Mouse (Mus musculus) neural tube, embryonic 15.5 days (tissue): ENCODE measurements at regions not wholly inside any gene's neighbourhood (a gene's known extent, or its start where the extent isn't known, plus 50 kb on each side); places are given as distances from the start of the nearest gene placed in this dataset.

Experiments
- ATAC-seq: fragments of 200-750 bp; cut with Nextera tagmentation; 2 replicates; pipeline ENCODE4 v1.8.0; 2017; ENCODE audit warnings: mild to moderate bottlenecking, moderate TSS enrichment, moderate library complexity; ENCODE audit not compliant: low FRiP score
- H3K27ac ChIP-seq: fragments of 300-500 bp; sonication (generic); replicated peaks from 2 replicates; pipeline ENCODE4 v1.5.1; 2015; ENCODE audit warnings: mild to moderate bottlenecking, inconsistent platforms
- H3K27me3 ChIP-seq: fragments of 300-500 bp; sonication (generic); replicated peaks from 2 replicates; pipeline ENCODE4 v1.6.1; 2015; ENCODE audit warnings: inconsistent platforms
- H3K36me3 ChIP-seq: fragments of 300-500 bp; sonication (generic); 2 replicates; pipeline ENCODE4 v1.6.1; 2015; ENCODE audit warnings: inconsistent platforms
- H3K4me1 ChIP-seq: fragments of 300-500 bp; sonication (generic); 2 replicates; pipeline ENCODE4 v1.6.1; 2015; ENCODE audit warnings: inconsistent platforms
- H3K4me2 ChIP-seq: fragments of 300-500 bp; sonication (generic); 2 replicates; pipeline ENCODE4 v1.6.1; 2015; ENCODE audit warnings: inconsistent platforms, mild to moderate bottlenecking, moderate library complexity
- H3K4me3 ChIP-seq: fragments of 300-500 bp; sonication (generic); replicated peaks from 2 replicates; pipeline ENCODE4 v1.5.1; 2015; ENCODE audit warnings: mild to moderate bottlenecking, inconsistent platforms
- H3K9ac ChIP-seq: fragments of 300-500 bp; sonication (generic); replicated peaks from 2 replicates; pipeline ENCODE4 v1.6.1; 2015; ENCODE audit warnings: mild to moderate bottlenecking, inconsistent platforms
- H3K9me3 ChIP-seq: fragments of 300-500 bp; sonication (generic); replicated peaks from 2 replicates; pipeline ENCODE4 v1.6.1; 2016; ENCODE audit warnings: inconsistent platforms
- WGBS: fragments of 180-500 bp; shearing (Covaris S2); methylation state at CpG from one replicate; pipeline ENCODE4 v1.1.7; 2015; ENCODE audit warnings: mixed read lengths; 5-methylcytosine and 5-hydroxymethylcytosine counted together

DNA sequence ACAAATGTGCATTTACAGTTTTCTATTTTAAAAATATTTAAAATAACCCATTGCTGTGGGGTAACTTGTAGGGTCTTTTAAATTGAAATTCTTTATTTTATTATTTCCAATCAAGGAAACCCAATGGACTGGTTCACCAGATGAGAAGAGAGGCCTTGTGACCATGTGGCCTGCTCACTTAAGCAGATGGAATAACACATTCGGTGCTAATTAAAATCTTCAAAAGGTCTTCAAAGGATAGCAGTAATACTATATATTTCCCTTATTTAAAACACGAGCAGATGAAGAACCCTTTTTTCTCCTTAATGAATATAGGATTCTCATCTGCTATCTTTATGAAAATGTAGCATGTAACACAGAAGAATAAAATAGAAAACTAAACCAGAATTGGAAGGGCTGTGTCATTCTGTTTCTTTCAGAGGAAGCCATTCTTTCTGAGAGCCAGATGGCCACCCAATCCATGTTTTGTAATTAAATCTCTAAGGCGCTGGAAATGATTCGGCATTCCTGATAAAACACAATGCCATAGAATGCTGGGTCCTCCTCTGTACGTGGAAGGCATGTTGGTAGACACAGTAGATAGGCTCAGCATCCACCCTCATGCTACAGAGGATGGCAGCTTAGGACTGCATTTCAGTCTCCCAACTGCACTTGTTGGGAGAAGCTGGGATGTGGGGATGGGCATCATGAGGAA lies 134.4 kb upstream of the Cttnbp2 start:
- Histone ChIP-seq H3K9ac (no peak overlapping the region), H3K27me3 (no peaks in the 10 kb centered on the region), H3K9me3 (no peaks in the 10 kb centered on the region), H3K4me1 (no peaks in the 10 kb centered on the region), H3K36me3 (no peaks in the 10 kb centered on the region), H3K4me3 (no peak overlapping the region), H3K4me2 (no peak overlapping the region), H3K27ac (no peak overlapping the region)
- WGBS, result 78% methylated on average over 5 of the region's 5 CpGs
- no peak for ATAC-seq

DNA sequence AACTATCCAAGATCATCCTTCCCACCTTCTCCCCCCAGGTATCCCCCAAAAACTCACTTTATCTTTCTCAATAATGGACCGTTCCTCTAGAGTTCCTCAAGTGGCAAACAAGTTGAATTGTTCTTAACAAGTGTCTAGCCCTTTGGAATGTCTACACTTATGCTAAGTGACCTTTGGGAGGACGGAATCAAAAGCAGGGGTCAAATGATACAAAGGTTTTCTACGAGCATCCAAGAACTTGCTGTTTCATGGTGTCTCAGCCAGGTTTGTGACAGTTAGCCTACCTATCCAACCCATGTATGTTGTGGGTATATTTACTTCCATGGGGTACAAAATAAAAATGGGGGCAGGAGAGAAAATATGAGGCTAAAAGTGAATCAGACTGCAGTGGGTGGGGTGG lies 136.7 kb upstream of the Cttnbp2 start:
- H3K4me2 ChIP-seq, result no peak overlapping the region
- H3K9ac ChIP-seq, result no peak overlapping the region
- 83% methylated on average over 3 of the region's 3 CpGs for WGBS
- H3K9me3 ChIP-seq, result no peaks in the 10 kb centered on the region
- ATAC-seq, result no peak
- H3K4me1 ChIP-seq, result no peaks in the 10 kb centered on the region
- no peaks in the 10 kb centered on the region for H3K36me3 ChIP-seq
- H3K27ac ChIP-seq, result no peak overlapping the region
- no peak overlapping the region for H3K4me3 ChIP-seq
- H3K27me3 ChIP-seq, result no peaks in the 10 kb centered on the region

- Histone ChIP-seq H3K4me1 (no peaks in the 10 kb centered on the region), H3K4me2 (no peak overlapping the region), H3K27ac (no peak overlapping the region), H3K9me3 (no peaks in the 10 kb centered on the region), H3K27me3 (no peaks in the 10 kb centered on the region), H3K4me3 (no peak overlapping the region), H3K36me3 (no peaks in the 10 kb centered on the region), H3K9ac (no peak overlapping the region)
- WGBS, result 81% methylated on average over 12 of the region's 12 CpGs
- no peak for ATAC-seq
Measured at GRCm38 (mm10) chr6:18652006-18652601, 137.5 kb upstream of the Cttnbp2 start.

GRCm38 (mm10) chr6:18654275-18654674 lies 139.6 kb upstream of the Cttnbp2 start:
- Histone ChIP-seq H3K9ac (no peak overlapping the region), H3K27me3 (no peaks in the 10 kb centered on the region), H3K36me3 (no peaks in the 10 kb centered on the region), H3K4me2 (no peak overlapping the region), H3K9me3 (no peaks in the 10 kb centered on the region), H3K27ac (no peak overlapping the region), H3K4me3 (no peak overlapping the region), H3K4me1 (no peaks in the 10 kb centered on the region)
- ATAC-seq, result 0 out of 2 replicates have a peak, but pooled peaks have one; percentile 48
- 37% methylated on average over 6 of the region's 6 CpGs for WGBS

- WGBS, result 61% methylated on average over 4 of the region's 4 CpGs
- ATAC-seq, result no peak
- no peaks in the 10 kb centered on the region for H3K4me1 ChIP-seq
Measured at GRCm38 (mm10) chr6:18656202-18656601, 141.6 kb upstream of the Cttnbp2 start.

DNA sequence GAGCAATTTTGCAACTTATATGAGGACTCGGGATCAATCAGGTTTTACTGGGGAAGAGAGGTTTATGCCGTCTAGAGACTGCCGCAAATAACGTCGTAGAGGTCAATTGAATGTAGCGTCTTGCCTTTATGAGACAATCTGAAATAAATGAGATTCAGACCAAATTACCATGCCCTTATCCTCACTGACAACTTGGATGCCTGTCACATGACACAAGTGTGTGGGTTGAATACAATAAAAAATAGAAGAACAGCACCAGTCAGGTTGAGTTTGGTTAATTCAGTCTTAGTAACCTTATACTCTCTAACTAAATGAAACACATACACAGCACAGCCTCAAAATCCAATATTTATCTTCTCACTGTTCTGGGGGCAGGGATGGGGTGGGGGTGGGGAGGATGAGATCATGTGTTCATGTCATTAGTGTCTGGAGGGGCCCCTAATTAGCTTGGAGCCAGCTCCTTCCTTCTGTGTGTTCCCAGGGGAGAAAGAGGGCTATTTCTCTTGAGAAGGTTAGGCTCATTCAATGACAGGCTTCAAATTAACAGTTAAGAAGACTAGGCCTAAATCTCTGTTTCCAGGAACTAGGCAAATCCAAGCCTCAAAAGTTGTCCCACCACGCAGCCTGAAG lies 142.2 kb upstream of the Cttnbp2 start:
- no peak overlapping the region for H3K9ac ChIP-seq
- no peaks in the 10 kb centered on the region for H3K27me3 ChIP-seq
- no peaks in the 10 kb centered on the region for H3K4me1 ChIP-seq
- no peak overlapping the region for H3K27ac ChIP-seq
- no peaks in the 10 kb centered on the region for H3K36me3 ChIP-seq
- H3K4me2 ChIP-seq, result no peak overlapping the region
- H3K9me3 ChIP-seq, result no peaks in the 10 kb centered on the region
- ATAC-seq, result no peak
- H3K4me3 ChIP-seq, result no peak overlapping the region
- WGBS, result 48% methylated on average over 7 of the region's 7 CpGs

More at GRCm38 (mm10) chr6:18656202-18656601, 141.6 kb upstream of the Cttnbp2 start:
- Histone ChIP-seq H3K36me3 (no peaks in the 10 kb centered on the region), H3K27me3 (no peaks in the 10 kb centered on the region), H3K9me3 (no peaks in the 10 kb centered on the region), H3K9ac (no peak overlapping the region), H3K27ac (no peak overlapping the region), H3K4me3 (no peak overlapping the region), H3K4me2 (no peak overlapping the region)

DNA sequence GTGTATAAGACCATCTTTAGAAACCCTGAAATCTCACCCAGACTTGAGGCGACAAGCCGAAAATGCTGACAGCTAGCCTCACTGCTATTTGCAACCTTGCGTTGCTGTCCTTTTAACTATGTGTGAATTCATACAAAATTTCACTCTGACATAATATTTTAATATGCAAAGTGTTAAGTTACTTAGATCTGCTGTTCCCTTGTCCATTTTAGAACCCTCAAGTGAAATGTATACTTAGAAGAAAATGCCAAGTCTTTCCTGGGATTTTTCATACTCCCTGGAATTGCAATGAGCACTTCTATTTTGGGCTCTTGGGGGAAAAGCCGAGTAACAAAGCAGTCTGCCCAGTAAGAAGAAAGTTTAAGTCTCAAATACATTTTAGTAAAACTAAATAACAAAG lies 150.0 kb upstream of the Cttnbp2 start:
- no peak for ATAC-seq
- WGBS, result 89% methylated on average over 4 of the region's 4 CpGs
- Histone ChIP-seq H3K4me3 (no peak overlapping the region), H3K9ac (no peak overlapping the region), H3K4me1 (no peaks in the 10 kb centered on the region), H3K9me3 (no peaks in the 10 kb centered on the region), H3K36me3 (no peaks in the 10 kb centered on the region), H3K27ac (no peak overlapping the region), H3K4me2 (no peak overlapping the region), H3K27me3 (no peaks in the 10 kb centered on the region)

DNA sequence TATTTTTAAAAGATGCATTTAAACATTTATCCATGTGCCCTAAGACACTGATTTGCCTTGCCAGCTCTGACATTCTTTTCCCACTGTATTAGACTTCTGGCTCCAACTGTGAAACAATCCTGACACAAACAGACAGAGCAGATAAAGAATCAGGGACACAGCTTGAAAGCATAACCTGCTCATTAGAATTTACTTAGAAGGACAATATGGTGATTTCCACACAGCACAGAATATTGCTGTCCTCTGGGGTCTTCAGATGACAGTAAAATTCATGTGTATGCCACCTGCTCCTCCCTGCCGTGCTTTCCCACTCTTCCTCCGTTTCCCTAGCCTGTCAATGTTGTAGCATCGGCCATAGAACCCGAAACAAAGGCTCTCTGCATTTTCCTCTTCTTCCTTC lies 151.3 kb upstream of the Cttnbp2 start:
- no peaks in the 10 kb centered on the region for H3K9me3 ChIP-seq
- no peak for ATAC-seq
- 44% methylated on average over 4 of the region's 4 CpGs for WGBS

GRCm38 (mm10) chr6:18666543-18666942 lies 151.9 kb upstream of the Cttnbp2 start:
- H3K4me3 ChIP-seq, result no peak overlapping the region
- ATAC-seq, result no peak
- no peaks in the 10 kb centered on the region for H3K36me3 ChIP-seq
- no peaks in the 10 kb centered on the region for H3K4me1 ChIP-seq
- H3K27ac ChIP-seq, result no peak overlapping the region
- no peaks in the 10 kb centered on the region for H3K27me3 ChIP-seq
- WGBS, result 83% methylated on average over 4 of the region's 4 CpGs
- no peaks in the 10 kb centered on the region for H3K9me3 ChIP-seq
- H3K4me2 ChIP-seq, result no peak overlapping the region
- H3K9ac ChIP-seq, result no peak overlapping the region

More for the DNA sequence above, 151.3 kb upstream of the Cttnbp2 start:
- Histone ChIP-seq H3K27ac (no peak overlapping the region), H3K4me1 (no peaks in the 10 kb centered on the region), H3K27me3 (no peaks in the 10 kb centered on the region), H3K36me3 (no peaks in the 10 kb centered on the region), H3K9ac (no peak overlapping the region), H3K4me2 (no peak overlapping the region), H3K4me3 (no peak overlapping the region)

DNA sequence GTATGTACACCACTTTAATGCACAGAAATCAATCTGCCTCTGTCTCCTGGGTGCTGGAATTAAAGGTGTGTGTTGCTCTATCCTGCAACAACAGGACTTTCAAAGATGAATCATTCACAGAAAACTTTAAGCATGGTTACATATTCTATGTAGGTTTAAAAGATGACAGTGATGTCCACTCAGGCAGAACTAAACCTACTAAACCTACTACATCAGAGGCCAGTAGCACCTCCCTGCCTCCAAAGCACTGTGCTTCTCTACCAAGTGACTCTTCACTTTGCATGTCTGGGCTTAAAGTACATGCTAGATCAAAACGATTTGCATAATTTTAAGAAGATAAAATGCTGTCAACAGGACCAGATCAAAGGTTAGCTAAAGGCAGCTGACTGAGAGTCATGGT lies 156.0 kb upstream of the Cttnbp2 start:
- no peak overlapping the region for H3K4me3 ChIP-seq

GRCm38 (mm10) chr6:18674584-18675250 lies 160.1 kb upstream of the Cttnbp2 start:
- no peak for ATAC-seq
- 56% methylated on average over 5 of the region's 5 CpGs for WGBS
- no peak overlapping the region for H3K4me2 ChIP-seq
- H3K4me3 ChIP-seq, result no peak overlapping the region
- no peak overlapping the region for H3K9ac ChIP-seq
- H3K36me3 ChIP-seq, result no peaks in the 10 kb centered on the region
- no peaks in the 10 kb centered on the region for H3K27me3 ChIP-seq
- no peak overlapping the region for H3K27ac ChIP-seq
- no peaks in the 10 kb centered on the region for H3K9me3 ChIP-seq
- no peaks in the 10 kb centered on the region for H3K4me1 ChIP-seq

More for the DNA sequence above, 156.0 kb upstream of the Cttnbp2 start:
- WGBS, result 94% methylated on average over 1 of the region's 1 CpGs
- Histone ChIP-seq H3K27ac (no peak overlapping the region), H3K9me3 (no peaks in the 10 kb centered on the region), H3K4me2 (no peak overlapping the region), H3K36me3 (no peaks in the 10 kb centered on the region), H3K9ac (no peak overlapping the region), H3K4me1 (no peaks in the 10 kb centered on the region), H3K27me3 (no peaks in the 10 kb centered on the region)
- no peak for ATAC-seq

GRCm38 (mm10) chr6:18677131-18677530 lies 162.5 kb upstream of the Cttnbp2 start:
- H3K27ac ChIP-seq, result no peak overlapping the region
- 91% methylated on average over 4 of the region's 4 CpGs for WGBS
- no peak overlapping the region for H3K4me3 ChIP-seq
- H3K9ac ChIP-seq, result no peak overlapping the region
- H3K4me1 ChIP-seq, result 0 out of 2 replicates have a peak, but pooled peaks cover 3% of the 10 kb centered on the region
- no peaks in the 10 kb centered on the region for H3K27me3 ChIP-seq
- no peak for ATAC-seq
- H3K9me3 ChIP-seq, result no peaks in the 10 kb centered on the region
- no peaks in the 10 kb centered on the region for H3K36me3 ChIP-seq
- no peak overlapping the region for H3K4me2 ChIP-seq
